Mouse (Mus musculus): ENCODE data around the gene Xrcc3. TPM values are rescaled to one million over a fixed set of nuclear protein-coding genes. Genes with fewer than 3 reads are reported as not detected.
A peak's percentile ranks its signal among the peaks of the same experiment; 100 is the strongest.

Gene Xrcc3
- polyA plus RNA-seq, 1 experiment from 2014 or later: 6.7 TPM

- H3K9ac ChIP-seq (ENCODE audit: low read length): no peak overlapping the region
- H3K36me3 ChIP-seq (ENCODE audit: control insufficient read depth, insufficient read depth): peaks cover 44% of the 10 kb centered on the region
- H3K4me3 ChIP-seq (ENCODE audit: low read length): no peak overlapping the region
- peak overlapping the region; percentile 63; the same call in 1 of the 2 replicates for H3K27ac ChIP-seq (ENCODE audit: low read length)
- H3K27me3 ChIP-seq (ENCODE audit: control insufficient read depth, insufficient read depth, low read length): no peaks in the 10 kb centered on the region
- peaks cover 8% of the 10 kb centered on the region for H3K4me1 ChIP-seq (ENCODE audit: control insufficient read depth, insufficient read depth, low read length)
- H3K9me3 ChIP-seq (replicated peaks; ENCODE audit: control insufficient read depth, low read length): no peaks in the 10 kb centered on the region
- peak; percentile 80 for ATAC-seq (replicated peaks; ENCODE audit: extremely low read depth, insufficient read depth, low FRiP score)
- no peak overlapping the region for H3K4me2 ChIP-seq (ENCODE audit: low read depth, low read length)
- WGBS: 67% methylated on average over 21 of the region's 22 CpGs
Observed at GRCm38 (mm10) chr12:111794102-111794501, 19.6 kb downstream of the Xrcc3 start.

- no peak for ATAC-seq (replicated peaks; ENCODE audit: extremely low read depth, insufficient read depth, low FRiP score)
- Histone ChIP-seq H3K36me3 (ENCODE audit: control insufficient read depth, insufficient read depth) (peaks cover 62% of the 10 kb centered on the region), H3K27me3 (ENCODE audit: control insufficient read depth, insufficient read depth, low read length) (no peaks in the 10 kb centered on the region), H3K9me3 (replicated peaks; ENCODE audit: control insufficient read depth, low read length) (no peaks in the 10 kb centered on the region), H3K9ac (ENCODE audit: low read length) (no peak overlapping the region), H3K27ac (ENCODE audit: low read length) (no peak overlapping the region), H3K4me3 (ENCODE audit: low read length) (no peak overlapping the region), H3K4me1 (ENCODE audit: control insufficient read depth, insufficient read depth, low read length) (peaks cover 8% of the 10 kb centered on the region), H3K4me2 (ENCODE audit: low read depth, low read length) (no peak overlapping the region)
- 90% methylated on average over 13 of the region's 13 CpGs for WGBS
Observed at GRCm38 (mm10) chr12:111791474-111792104, 22.1 kb downstream of the Xrcc3 start.

GRCm38 (mm10) chr12:111790631-111791030 lies 23.0 kb downstream of the Xrcc3 start:
- H3K36me3 ChIP-seq (ENCODE audit: control insufficient read depth, insufficient read depth): peaks cover 67% of the 10 kb centered on the region
- H3K27ac ChIP-seq (ENCODE audit: low read length): no peak overlapping the region
- no peaks in the 10 kb centered on the region for H3K9me3 ChIP-seq (replicated peaks; ENCODE audit: control insufficient read depth, low read length)
- H3K27me3 ChIP-seq (ENCODE audit: control insufficient read depth, insufficient read depth, low read length): no peaks in the 10 kb centered on the region
- peaks cover 8% of the 10 kb centered on the region for H3K4me1 ChIP-seq (ENCODE audit: control insufficient read depth, insufficient read depth, low read length)
- ATAC-seq (replicated peaks; ENCODE audit: extremely low read depth, insufficient read depth, low FRiP score): no peak
- H3K4me2 ChIP-seq (ENCODE audit: low read depth, low read length): no peak overlapping the region
- 89% methylated on average over 7 of the region's 7 CpGs for WGBS
- no peak overlapping the region for H3K4me3 ChIP-seq (ENCODE audit: low read length)
- no peak overlapping the region for H3K9ac ChIP-seq (ENCODE audit: low read length)

DNA sequence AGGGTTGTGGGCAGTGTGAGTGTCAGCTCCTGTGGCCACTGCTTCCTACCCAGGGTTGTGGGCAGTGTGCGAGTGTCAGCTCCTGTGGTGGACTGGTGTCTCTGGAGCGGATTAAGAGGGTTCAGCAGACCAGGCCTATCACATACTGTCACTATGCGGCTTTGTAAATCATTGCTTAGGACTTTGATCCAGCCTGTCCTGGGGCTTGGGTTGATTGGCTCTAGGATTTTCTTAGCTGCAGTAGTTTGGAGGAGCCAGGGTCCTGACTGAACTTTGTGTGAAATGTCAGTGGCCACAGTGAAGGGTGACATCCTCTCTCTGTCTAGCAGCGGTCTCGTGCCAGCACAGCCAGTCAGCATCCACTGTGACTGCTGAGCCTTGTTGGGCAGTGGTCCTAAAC lies 23.6 kb downstream of the Xrcc3 start:
- H3K27ac ChIP-seq (ENCODE audit: low read length): no peak overlapping the region
- H3K9me3 ChIP-seq (replicated peaks; ENCODE audit: control insufficient read depth, low read length): no peaks in the 10 kb centered on the region
- peaks cover 8% of the 10 kb centered on the region for H3K4me1 ChIP-seq (ENCODE audit: control insufficient read depth, insufficient read depth, low read length)
- no peaks in the 10 kb centered on the region for H3K27me3 ChIP-seq (ENCODE audit: control insufficient read depth, insufficient read depth, low read length)
- 92% methylated on average over 5 of the region's 5 CpGs for WGBS
- no peak overlapping the region for H3K9ac ChIP-seq (ENCODE audit: low read length)
- peaks cover 69% of the 10 kb centered on the region for H3K36me3 ChIP-seq (ENCODE audit: control insufficient read depth, insufficient read depth)
- H3K4me2 ChIP-seq (ENCODE audit: low read depth, low read length): no peak overlapping the region
- no peak overlapping the region for H3K4me3 ChIP-seq (ENCODE audit: low read length)
- no peak for ATAC-seq (replicated peaks; ENCODE audit: extremely low read depth, insufficient read depth, low FRiP score)

DNA sequence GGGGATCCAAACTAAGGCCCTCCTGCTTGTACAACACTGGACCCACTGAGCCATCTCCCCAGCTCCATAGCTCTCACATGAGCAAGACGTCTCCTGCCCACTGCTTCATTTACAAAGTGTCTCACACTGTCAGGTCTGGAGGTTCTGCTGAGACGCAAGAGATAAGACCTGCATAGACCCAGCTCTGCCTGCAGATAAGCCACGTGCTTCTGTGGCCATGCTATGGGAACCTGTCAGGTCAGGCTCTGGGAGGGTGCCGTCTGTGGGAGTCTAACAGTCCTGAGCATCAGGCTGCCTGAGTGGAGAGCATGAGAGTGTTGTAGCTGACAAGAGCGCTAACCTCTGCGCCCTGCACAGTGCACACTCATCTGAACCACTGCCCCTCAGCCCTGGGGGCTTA lies 26.7 kb downstream of the Xrcc3 start:
- no peak overlapping the region for H3K27ac ChIP-seq (ENCODE audit: low read length)
- H3K9ac ChIP-seq (ENCODE audit: low read length): no peak overlapping the region
- H3K27me3 ChIP-seq (ENCODE audit: control insufficient read depth, insufficient read depth, low read length): no peaks in the 10 kb centered on the region
- no peaks in the 10 kb centered on the region for H3K9me3 ChIP-seq (replicated peaks; ENCODE audit: control insufficient read depth, low read length)
- H3K4me1 ChIP-seq (ENCODE audit: control insufficient read depth, insufficient read depth, low read length): no peaks in the 10 kb centered on the region
- ATAC-seq (replicated peaks; ENCODE audit: extremely low read depth, insufficient read depth, low FRiP score): no peak
- no peak overlapping the region for H3K4me3 ChIP-seq (ENCODE audit: low read length)
- H3K4me2 ChIP-seq (ENCODE audit: low read depth, low read length): no peak overlapping the region
- peaks cover 68% of the 10 kb centered on the region for H3K36me3 ChIP-seq (ENCODE audit: control insufficient read depth, insufficient read depth)
- 58% methylated on average over 6 of the region's 6 CpGs for WGBS

DNA sequence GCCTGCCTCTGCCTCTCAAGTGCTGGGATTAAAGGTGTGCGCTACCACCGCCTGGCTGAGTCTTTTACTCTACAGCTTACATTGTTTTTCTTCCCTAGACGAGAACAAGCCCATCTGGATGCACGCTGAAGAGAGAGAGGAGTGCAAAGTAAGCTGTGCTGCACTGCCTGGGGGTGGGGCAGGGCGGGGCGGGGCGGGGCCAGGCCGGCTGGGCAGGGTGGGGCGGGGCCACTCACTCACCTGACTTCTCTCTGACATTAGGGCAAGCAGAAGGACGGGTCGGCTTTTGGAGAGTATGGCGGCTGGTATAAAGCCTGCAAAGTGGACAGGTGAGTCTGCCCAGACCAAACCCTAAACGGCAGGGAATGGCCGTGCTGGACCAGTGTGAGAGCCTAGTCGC lies 28.5 kb downstream of the Xrcc3 start:
- ATAC-seq (replicated peaks; ENCODE audit: extremely low read depth, insufficient read depth, low FRiP score): no peak
- Histone ChIP-seq H3K9ac (ENCODE audit: low read length) (no peak overlapping the region), H3K27ac (ENCODE audit: low read length) (no peak overlapping the region), H3K4me3 (ENCODE audit: low read length) (no peak overlapping the region), H3K36me3 (ENCODE audit: control insufficient read depth, insufficient read depth) (peaks cover 73% of the 10 kb centered on the region), H3K27me3 (ENCODE audit: control insufficient read depth, insufficient read depth, low read length) (no peaks in the 10 kb centered on the region), H3K4me1 (ENCODE audit: control insufficient read depth, insufficient read depth, low read length) (no peaks in the 10 kb centered on the region), H3K4me2 (ENCODE audit: low read depth, low read length) (no peak overlapping the region), H3K9me3 (replicated peaks; ENCODE audit: control insufficient read depth, low read length) (no peaks in the 10 kb centered on the region)
- WGBS: 69% methylated on average over 15 of the region's 15 CpGs

- Histone ChIP-seq H3K4me3 (ENCODE audit: low read length) (no peak overlapping the region), H3K36me3 (ENCODE audit: control insufficient read depth, insufficient read depth) (peaks cover 82% of the 10 kb centered on the region), H3K4me2 (ENCODE audit: low read depth, low read length) (no peak overlapping the region), H3K27ac (ENCODE audit: low read length) (no peak overlapping the region), H3K9me3 (replicated peaks; ENCODE audit: control insufficient read depth, low read length) (no peaks in the 10 kb centered on the region), H3K27me3 (ENCODE audit: control insufficient read depth, insufficient read depth, low read length) (no peaks in the 10 kb centered on the region), H3K4me1 (ENCODE audit: control insufficient read depth, insufficient read depth, low read length) (no peaks in the 10 kb centered on the region), H3K9ac (ENCODE audit: low read length) (no peak overlapping the region)
- ATAC-seq (replicated peaks; ENCODE audit: extremely low read depth, insufficient read depth, low FRiP score): no peak
- 95% methylated on average over 1 of the region's 1 CpGs for WGBS
Observed at GRCm38 (mm10) chr12:111779544-111779943, 34.1 kb downstream of the Xrcc3 start.

DNA sequence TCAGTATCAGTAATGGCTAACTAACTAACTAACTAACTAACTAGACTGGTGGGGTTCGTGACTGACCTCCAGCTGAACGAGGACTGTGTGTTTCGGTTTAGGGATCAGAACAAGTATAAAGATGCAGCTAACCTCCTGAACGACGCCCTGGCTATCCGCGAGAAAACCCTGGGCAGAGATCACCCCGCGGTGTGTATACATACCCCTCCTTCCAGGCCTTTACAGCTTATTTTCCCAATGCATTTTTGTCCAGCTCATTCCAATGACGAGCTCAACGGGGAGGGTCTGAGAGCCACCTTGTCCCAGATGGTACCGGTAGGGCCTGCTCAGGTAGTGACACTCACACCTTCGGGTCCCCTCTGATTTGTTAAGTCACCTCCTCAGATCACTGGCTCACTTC lies 35.8 kb downstream of the Xrcc3 start:
- no peak overlapping the region for H3K27ac ChIP-seq (ENCODE audit: low read length)
- H3K36me3 ChIP-seq (ENCODE audit: control insufficient read depth, insufficient read depth): peaks cover 79% of the 10 kb centered on the region
- H3K4me3 ChIP-seq (ENCODE audit: low read length): no peak overlapping the region
- 90% methylated on average over 13 of the region's 13 CpGs for WGBS
- no peak overlapping the region for H3K9ac ChIP-seq (ENCODE audit: low read length)
- ATAC-seq (replicated peaks; ENCODE audit: extremely low read depth, insufficient read depth, low FRiP score): no peak
- H3K4me2 ChIP-seq (ENCODE audit: low read depth, low read length): no peak overlapping the region
- H3K9me3 ChIP-seq (replicated peaks; ENCODE audit: control insufficient read depth, low read length): no peaks in the 10 kb centered on the region
- no peaks in the 10 kb centered on the region for H3K4me1 ChIP-seq (ENCODE audit: control insufficient read depth, insufficient read depth, low read length)
- no peaks in the 10 kb centered on the region for H3K27me3 ChIP-seq (ENCODE audit: control insufficient read depth, insufficient read depth, low read length)

DNA sequence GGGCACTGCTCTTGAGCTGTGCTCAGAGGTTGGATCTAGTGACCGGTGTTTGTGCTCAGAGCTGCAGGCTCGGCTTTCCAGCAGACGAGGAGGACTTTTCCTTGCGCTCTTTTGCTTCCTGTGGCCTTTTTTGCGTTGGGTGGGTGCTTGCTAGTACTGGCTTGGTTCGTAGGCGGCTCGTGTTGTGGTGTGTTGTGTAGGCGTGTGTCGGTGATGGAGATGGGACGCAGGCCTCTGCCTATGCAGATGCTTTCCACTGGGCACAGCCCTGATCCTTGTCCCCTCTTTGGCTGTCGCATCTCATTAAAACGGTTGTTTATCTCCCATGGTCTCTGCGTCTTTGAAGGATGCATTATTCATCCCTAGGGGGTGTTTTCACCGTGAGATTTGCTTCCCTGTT lies 38.8 kb downstream of the Xrcc3 start:
- Histone ChIP-seq H3K4me1 (ENCODE audit: control insufficient read depth, insufficient read depth, low read length) (peaks cover 7% of the 10 kb centered on the region), H3K4me2 (ENCODE audit: low read depth, low read length) (no peak overlapping the region), H3K27me3 (ENCODE audit: control insufficient read depth, insufficient read depth, low read length) (no peaks in the 10 kb centered on the region), H3K4me3 (ENCODE audit: low read length) (no peak overlapping the region), H3K36me3 (ENCODE audit: control insufficient read depth, insufficient read depth) (peaks cover 66% of the 10 kb centered on the region), H3K27ac (ENCODE audit: low read length) (no peak overlapping the region), H3K9ac (ENCODE audit: low read length) (no peak overlapping the region), H3K9me3 (replicated peaks; ENCODE audit: control insufficient read depth, low read length) (no peaks in the 10 kb centered on the region)
- 76% methylated on average over 15 of the region's 15 CpGs for WGBS
- ATAC-seq (replicated peaks; ENCODE audit: extremely low read depth, insufficient read depth, low FRiP score): no peak

All from heart, embryonic 16.5 days (tissue).